Mouse (Mus musculus) midbrain, postnatal 0 days (tissue): ENCODE measurements around the gene Mroh3. TPM values are rescaled to one million over a fixed set of nuclear protein-coding genes. Genes with fewer than 3 reads are reported as not detected.
A peak's percentile ranks its signal among the peaks of the same experiment; 100 is the strongest.

Source experiments
- ATAC-seq: fragments of 200-750 bp; cut with Nextera tagmentation; 2 replicates; pipeline ENCODE4 v1.8.0; 2017; ENCODE audit warnings: moderate number of reproducible peaks, mild to moderate bottlenecking, moderate TSS enrichment, moderate library complexity; ENCODE audit not compliant: low FRiP score
- DNase-seq: peaks from one replicate; pipeline ENCODE4 v3.0.0-alpha.2; 2015; ENCODE audit warnings: low spot score
- H3K27ac ChIP-seq: fragments of 300-500 bp; sonication (generic); 2 replicates; pipeline ENCODE4 v1.5.1; 2014; ENCODE audit warnings: low read depth, mild to moderate bottlenecking, low read length, mixed read lengths
- H3K27me3 ChIP-seq: fragments of 300-500 bp; sonication (generic); 2 replicates; pipeline ENCODE4 v1.6.1; 2014; ENCODE audit warnings: low read length, control low read depth, mixed read lengths; ENCODE audit not compliant: insufficient read depth
- H3K36me3 ChIP-seq: fragments of 300-500 bp; sonication (generic); 2 replicates; pipeline ENCODE4 v1.6.1; 2014; ENCODE audit warnings: low read length, control low read depth, mixed read lengths; ENCODE audit not compliant: insufficient read depth
- H3K4me1 ChIP-seq: fragments of 300-500 bp; sonication (generic); 2 replicates; pipeline ENCODE4 v1.6.1; 2014; ENCODE audit warnings: mild to moderate bottlenecking, control low read depth, antibody characterized with exemption, low read length, mixed read lengths; ENCODE audit not compliant: insufficient read depth
- H3K4me2 ChIP-seq: fragments of 300-500 bp; sonication (generic); 2 replicates; pipeline ENCODE4 v1.6.1; 2014; ENCODE audit warnings: low read depth, mild to moderate bottlenecking, low read length, mixed read lengths; ENCODE audit not compliant: poor library complexity, severe bottlenecking
- H3K4me3 ChIP-seq: fragments of 300-500 bp; sonication (generic); 2 replicates; pipeline ENCODE4 v1.5.1; 2014; ENCODE audit warnings: low read depth, mild to moderate bottlenecking, low read length, moderate library complexity
- H3K9ac ChIP-seq: fragments of 300-500 bp; sonication (generic); replicated peaks from 2 replicates; pipeline ENCODE4 v1.6.1; 2014; ENCODE audit warnings: mild to moderate bottlenecking, low read length, moderate library complexity, mixed read lengths; ENCODE audit not compliant: poor library complexity, severe bottlenecking
- H3K9me3 ChIP-seq: fragments of 300-500 bp; sonication (generic); 2 replicates; pipeline ENCODE4 v1.6.1; 2016; ENCODE audit warnings: low read length, control low read depth
- CTCF ChIP-seq: IDR thresholded peaks from 2 replicates; pipeline ENCODE4 v1.5.1; 2016; ENCODE audit warnings: antibody characterized with exemption, mild to moderate bottlenecking
- WGBS: fragments of 180-500 bp; shearing (Covaris S2); extraction: QIAGEN DNeasy Blood & Tissue Kit; methylation state at CpG from one replicate; pipeline ENCODE4 v1.1.7; 2014; 5-methylcytosine and 5-hydroxymethylcytosine counted together
- polyA plus RNA-seq: library from polyadenylated mRNA; unstranded; fragments of >200 nt; fragmentation: Nextera tagmentation; extraction: Ambion mirVana; gene quantifications from 2 replicates; pipeline ENCODE4 v1.2.1, GENCODE M21; 2015
- total RNA-seq: library from RNA; depleted of rRNA; stranded (reverse); fragments of >200 nt; gene quantifications from 2 replicates; pipeline ENCODE4 v1.2.3, GENCODE M21; 2014; rRNA removed

Mroh3 gene
- total RNA-seq (0.27 TPM in 1 of 2 replicates, not detected in the other), polyA plus RNA-seq (not detected in 2 replicates)

- Histone ChIP-seq H3K27me3 (no peaks in the 10 kb centered on the region), H3K36me3 (no peaks in the 10 kb centered on the region), H3K9me3 (no peaks in the 10 kb centered on the region), H3K4me1 (no peaks in the 10 kb centered on the region), H3K27ac (no peak within 1 kb of the TSS), H3K4me2 (no peak within 1 kb of the TSS), H3K9ac (no peak within 1 kb of the TSS), H3K4me3 (no peak within 1 kb of the TSS)
- peak; percentile 60 for DNase-seq
- TF ChIP-seq CTCF = peak; percentile 72
- WGBS = 54% methylated on average over 3 of the region's 3 CpGs
- no peak for ATAC-seq
These were observed at the start of gene Mroh3 for GRCm38 (mm10) chr1:136212803-136213202. TSS of gene Mroh3 (minus strand) at chr1:136212828.

- Histone ChIP-seq H3K36me3 (no peaks in the 10 kb centered on the region), H3K9ac (peak within 1 kb of the TSS; percentile 71), H3K4me2 (peak within 1 kb of the TSS; percentile 94), H3K27me3 (peaks cover 5% of the 10 kb centered on the region; the same call in 1 of the 2 replicates), H3K4me3 (peak within 1 kb of the TSS; percentile 56), H3K4me1 (peaks cover 8% of the 10 kb centered on the region; the same call in 1 of the 2 replicates), H3K27ac (peak within 1 kb of the TSS; percentile 65), H3K9me3 (no peaks in the 10 kb centered on the region)
- peak; percentile 48 for ATAC-seq
- no peak for TF ChIP-seq CTCF
- no peak for DNase-seq
- WGBS = 8% methylated on average over 20 of the region's 28 CpGs
These were observed 48.1 kb upstream of the Mroh3 start, which contains the start of gene Gpr25 for GRCm38 (mm10) chr1:136260635-136261238. TSS of gene Gpr25 (minus strand) at chr1:136260873.

DNA sequence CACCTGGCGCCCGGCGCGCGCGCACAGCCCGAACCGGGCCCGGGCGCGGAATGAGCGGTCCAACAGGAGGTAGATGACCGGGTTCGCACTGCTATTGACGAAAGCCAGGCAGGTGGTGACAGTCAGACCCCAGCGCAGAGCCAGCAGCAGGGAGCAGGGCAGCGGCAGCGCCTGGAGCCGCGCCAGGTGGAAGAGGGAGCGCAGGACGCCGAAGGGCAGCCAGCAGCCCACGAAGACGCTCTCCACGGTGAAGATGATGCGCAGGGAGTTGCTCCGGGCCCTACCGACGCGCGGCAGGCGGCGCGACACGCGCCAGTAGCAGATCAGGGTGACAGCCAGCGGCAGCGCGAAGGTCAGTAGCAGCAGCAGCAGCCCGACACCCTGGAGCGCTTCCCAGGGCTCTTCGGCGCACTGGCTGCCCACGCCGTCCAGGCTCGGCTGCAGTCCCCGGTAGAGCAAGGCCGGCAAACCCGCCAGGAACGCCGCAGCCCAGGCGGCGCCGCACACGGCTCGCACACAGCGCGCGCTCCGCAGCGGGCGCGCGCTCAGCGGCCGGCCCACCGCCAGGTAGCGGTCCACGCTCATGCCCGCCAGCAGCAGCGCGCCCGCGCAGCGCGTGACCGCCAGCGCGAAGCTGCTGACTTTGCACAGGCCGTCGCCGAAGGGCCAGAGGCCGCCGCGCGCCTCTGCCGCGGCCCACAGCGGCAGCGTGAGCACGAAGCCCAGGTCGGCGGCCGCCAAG, 47.4 kb upstream of the Mroh3 start:
- Histone ChIP-seq H3K27ac (peak overlapping the region; percentile 65), H3K4me1 (peaks cover 8% of the 10 kb centered on the region; the same call in 1 of the 2 replicates), H3K4me2 (peak overlapping the region; percentile 94), H3K9ac (peak overlapping the region; percentile 71), H3K9me3 (no peaks in the 10 kb centered on the region), H3K27me3 (peaks cover 5% of the 10 kb centered on the region; the same call in 1 of the 2 replicates), H3K36me3 (no peaks in the 10 kb centered on the region), H3K4me3 (peak overlapping the region; percentile 56)
- under 1% methylated on average over 94 of the region's 95 CpGs for WGBS
- peak; percentile 84 for DNase-seq
- no peak for TF ChIP-seq CTCF
- peak; percentile 82 for ATAC-seq

DNA sequence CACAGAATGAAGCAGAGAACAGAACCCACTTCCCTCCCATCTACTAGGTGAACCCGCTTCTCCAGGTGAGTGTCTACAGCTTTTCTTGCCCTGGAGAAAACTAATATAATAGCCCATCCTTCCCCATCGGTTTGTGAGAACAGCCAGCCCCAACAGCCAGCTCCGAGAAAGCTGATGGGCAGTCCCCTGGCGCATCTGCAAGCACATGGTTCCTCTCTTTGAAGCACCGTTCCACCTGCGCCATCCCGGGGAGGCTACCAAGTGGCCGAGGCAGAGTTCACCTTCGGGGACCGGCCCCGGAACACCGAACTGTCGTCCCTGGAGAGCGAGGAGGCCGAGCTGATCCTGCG, 46.9 kb upstream of the Mroh3 start:
- DNase-seq (peak; percentile 5), ATAC-seq (no peak)
- no peaks in the 10 kb centered on the region for H3K36me3 ChIP-seq
- TF ChIP-seq CTCF = no peak
- peak overlapping the region; percentile 56 for H3K4me3 ChIP-seq
- peak overlapping the region; percentile 71; the same call in 1 of the 2 replicates for H3K9ac ChIP-seq
- peak overlapping the region; percentile 94 for H3K4me2 ChIP-seq
- peaks cover 8% of the 10 kb centered on the region; the same call in 1 of the 2 replicates for H3K4me1 ChIP-seq
- WGBS = under 1% methylated on average over 16 of the region's 16 CpGs
- H3K27ac ChIP-seq = peak overlapping the region; percentile 65; the same call in 1 of the 2 replicates
- H3K27me3 ChIP-seq = peaks cover 5% of the 10 kb centered on the region; the same call in 1 of the 2 replicates
- no peaks in the 10 kb centered on the region for H3K9me3 ChIP-seq

- no peak overlapping the region for H3K27ac ChIP-seq
- no peak for ATAC-seq
- 74% methylated on average over 9 of the region's 9 CpGs for WGBS
These were observed 45.9 kb upstream of the Mroh3 start for GRCm38 (mm10) chr1:136258495-136258894.

More at GRCm38 (mm10) chr1:136258495-136258894, 45.9 kb upstream of the Mroh3 start:
- Histone ChIP-seq H3K4me1 (peaks cover 8% of the 10 kb centered on the region; the same call in 1 of the 2 replicates), H3K36me3 (no peaks in the 10 kb centered on the region), H3K27me3 (peaks cover 5% of the 10 kb centered on the region; the same call in 1 of the 2 replicates), H3K4me2 (no peak overlapping the region), H3K9ac (no peak overlapping the region), H3K4me3 (no peak overlapping the region), H3K9me3 (no peaks in the 10 kb centered on the region)
- TF ChIP-seq CTCF = no peak
- DNase-seq = no peak
